Mouse (Mus musculus) retina, postnatal 7 days (tissue): ENCODE measurements around the gene Prdx5.

Experiments
- DNase-seq: peaks from one replicate; pipeline ENCODE4 v3.0.0-alpha.2; 2012; ENCODE audit warnings: low read depth, low spot score

Prdx5 gene

DNA sequence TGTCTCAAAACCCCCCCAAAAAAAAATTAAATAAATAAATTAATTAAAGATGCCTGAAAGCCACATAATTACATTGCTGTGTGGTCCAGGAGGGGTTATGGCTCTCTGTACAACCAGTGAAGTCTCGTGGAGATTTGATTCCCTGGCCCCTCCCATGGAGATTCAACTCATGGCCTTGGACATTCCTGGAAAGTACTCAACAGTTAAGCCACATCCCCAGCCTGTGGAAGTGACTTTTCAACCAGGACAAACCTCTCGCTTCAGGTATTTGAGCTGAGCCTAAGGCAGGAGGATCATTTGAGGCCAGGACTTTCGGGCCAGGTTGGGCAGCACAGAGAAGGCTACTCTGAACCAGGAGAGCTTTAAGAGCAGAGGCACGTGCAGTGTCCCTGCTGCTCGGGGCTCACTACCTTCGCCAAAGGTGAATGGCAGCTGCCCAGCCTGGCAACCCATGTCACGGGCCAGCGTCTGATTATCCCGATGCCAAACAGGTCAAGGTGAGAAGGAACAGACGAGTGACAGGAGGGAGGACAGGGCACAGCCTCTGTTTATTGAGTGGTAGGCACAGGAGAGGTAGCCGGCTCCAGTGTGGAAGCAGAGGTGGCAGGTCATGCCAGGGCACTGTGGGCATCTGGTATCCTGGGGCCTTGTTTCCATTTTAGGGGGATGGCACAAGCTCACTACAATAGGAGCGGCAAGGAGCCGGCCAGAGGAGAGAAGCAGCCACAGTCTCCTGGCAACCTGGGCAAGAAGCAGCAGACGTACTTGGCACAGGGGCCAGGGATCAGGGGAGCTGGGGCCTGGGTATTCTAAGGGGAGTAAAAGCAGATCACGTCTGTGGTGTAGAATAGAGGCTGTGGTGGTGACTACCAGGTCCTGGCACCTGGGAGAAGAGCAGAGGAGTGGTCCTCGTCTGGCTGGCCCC, 27.9 kb upstream of the Prdx5 start:
- DNase-seq, result no peak

DNA sequence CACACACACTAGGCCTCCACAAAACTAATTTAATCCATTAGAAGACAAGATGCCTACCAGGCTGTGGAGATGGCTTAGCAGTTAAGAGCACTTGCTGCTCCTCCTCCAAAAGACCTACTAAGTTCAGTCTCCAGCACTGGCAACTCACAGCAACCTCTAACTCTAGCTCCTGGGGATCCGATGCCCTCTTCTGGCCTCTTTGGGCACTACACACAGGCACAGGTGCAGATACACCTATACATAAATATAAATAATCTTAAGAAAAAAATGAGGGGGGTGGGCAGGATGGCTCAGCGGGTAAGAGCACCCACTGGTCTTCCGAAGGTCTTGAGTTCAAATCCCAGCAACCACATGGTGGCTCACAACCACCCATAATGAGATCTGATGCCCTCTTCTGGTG, 26.4 kb upstream of the Prdx5 start:
- DNase-seq, result no peak

DNA sequence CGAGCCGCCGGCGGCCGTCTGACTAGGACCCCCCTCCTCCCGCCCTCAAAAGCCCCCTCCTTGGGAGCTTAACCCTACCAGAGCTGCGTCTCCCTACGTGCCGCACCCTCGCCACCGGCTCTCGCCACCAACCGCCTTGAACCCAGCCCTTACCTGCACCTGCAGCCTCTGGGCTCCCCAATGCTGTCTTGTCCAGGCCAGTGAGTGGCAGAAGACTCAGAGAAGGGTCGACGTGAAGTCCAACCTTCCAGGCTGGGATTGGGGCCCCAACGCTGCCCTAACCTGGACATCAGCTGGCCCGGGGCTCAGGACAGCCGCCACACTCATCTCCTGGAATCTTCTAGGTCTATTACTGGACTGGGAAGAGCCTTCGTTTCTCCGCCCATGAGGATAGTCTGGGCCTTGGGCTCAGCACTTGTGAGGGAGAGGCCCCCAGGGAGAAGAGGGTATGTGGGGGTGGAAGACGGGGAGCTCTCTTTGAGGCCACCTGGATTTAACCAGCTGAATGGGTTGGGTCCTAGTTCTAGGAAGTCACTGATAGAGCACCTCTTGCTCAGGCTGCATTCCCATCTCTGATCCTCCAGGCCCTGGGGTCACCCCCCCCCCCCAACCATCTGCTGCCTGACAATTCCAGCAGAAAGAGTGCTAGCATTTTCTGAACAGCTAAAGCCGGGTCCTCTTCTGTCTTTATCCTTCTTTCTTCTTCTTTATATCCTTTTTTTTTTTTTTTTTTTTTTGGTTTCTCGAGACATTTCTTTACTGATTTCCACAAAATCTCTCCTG, 24.5 kb upstream of the Prdx5 start, which contains the start of gene Kcnk4:
Kcnk4 (minus strand) TSS at position 321 of the 783 bp plus-strand sequence.
- no peak for DNase-seq

DNA sequence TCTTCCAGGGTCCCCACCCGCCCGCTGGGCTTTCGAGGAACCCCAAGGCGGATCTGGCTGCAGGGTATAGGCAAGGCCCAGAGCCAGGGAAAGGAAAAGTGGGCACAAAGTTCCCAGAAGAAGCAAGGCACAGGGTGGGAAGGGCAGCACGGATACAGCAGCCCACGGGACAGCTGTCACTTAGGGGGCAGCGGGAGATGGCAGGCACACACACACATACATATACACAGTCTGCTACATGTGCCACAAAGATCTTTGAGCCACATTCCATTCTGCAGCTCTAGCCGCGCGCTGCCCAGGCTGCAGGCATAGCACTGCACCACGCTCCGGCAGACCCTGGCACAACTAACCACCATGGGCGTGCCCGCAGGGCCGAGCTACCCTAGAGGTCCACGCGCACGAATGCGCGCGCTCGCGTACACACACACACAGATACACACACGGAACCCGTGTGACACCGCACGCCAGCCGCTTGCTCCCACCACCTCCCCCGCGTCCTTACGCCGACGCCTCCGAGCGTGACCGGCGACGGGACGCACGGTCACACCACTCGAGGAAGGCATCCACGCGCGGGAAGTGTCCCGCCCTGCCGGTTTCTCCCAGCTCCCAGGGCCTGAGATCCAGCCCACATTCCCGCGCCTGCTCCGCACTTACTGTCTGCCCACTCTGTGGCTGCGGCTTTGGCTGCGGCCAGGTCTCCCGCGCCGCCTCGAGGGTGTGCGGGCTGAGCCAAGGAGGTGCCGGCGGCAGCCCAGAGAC, 23.7 kb upstream of the Prdx5 start:
- no peak for DNase-seq

DNA sequence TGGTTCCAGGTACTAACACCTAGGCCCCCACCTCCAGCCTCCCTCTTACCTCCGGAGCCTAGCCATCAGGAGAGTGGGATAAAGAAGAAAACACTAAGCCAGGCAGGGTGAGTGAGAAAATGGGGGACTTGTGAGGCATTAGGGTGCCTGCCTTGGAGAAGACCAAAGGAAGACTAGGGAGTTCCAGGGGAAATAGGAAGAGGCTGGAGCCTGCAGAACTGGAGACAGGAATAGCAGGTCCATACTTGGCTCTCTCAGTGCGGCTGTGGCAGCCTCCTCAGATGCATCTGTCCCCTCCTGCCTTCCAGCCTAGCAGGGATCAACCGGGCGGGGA, 23.2 kb upstream of the Prdx5 start:
- DNase-seq, result no peak

DNA sequence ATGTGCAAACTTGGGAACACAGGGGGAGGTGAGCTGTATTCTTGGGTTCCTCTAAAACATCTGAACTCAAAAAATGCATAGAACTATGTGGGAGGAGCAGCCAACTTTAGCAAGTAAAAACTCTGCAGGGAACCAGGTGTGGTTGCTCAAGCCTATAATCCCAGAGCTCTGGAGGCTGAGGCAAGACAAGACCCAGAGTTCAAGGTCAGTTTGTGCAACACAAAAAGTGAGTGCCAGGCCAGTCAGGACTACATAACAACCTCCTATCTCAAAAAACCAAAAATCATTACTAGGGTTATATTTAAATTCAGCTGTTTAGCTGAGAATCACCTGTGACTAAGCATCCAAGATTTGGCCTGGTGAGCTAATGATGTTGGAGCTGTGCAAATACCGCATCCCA, 22.1 kb upstream of the Prdx5 start:
- DNase-seq, result no peak

DNA sequence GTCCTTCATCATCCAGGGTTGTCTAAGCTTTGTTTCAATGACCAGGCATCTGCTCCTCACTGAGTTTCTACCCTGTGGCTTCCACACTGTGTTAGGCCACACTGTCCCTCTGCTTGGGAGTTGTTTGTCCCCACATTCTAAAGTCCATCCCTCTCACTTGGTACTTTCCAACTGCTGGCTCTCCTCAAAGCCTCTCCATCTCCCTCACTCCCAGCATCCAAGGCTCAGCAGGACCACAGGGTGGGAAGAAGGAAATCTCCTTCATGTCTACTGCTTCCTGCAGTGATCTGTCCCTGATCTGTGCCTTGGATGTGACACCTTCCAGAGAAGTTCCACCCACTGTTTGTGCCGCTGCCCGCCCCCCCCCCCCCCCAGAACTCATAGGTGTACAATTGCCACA, 21.1 kb upstream of the Prdx5 start:
- no peak for DNase-seq

DNA sequence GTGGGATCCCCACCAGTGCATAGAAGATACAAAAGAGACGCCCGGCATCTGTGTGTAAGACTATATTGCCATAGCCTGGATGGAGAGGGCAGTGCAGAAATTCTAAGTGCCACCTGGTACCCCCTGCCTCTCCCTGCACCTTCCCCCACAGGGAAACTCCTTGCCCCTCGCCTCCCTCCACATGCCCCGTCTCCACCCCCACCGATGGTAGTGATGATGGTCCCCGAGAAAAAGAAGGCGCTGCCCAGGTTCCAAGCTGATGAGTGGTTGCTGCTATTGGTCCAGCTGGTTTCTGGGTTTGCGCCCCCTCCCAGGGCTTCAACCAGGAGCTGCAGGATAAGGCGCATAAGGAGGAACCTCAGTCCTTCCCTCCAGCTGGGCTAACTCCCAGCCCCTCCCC, 18.2 kb upstream of the Prdx5 start:
- DNase-seq, result no peak

DNA sequence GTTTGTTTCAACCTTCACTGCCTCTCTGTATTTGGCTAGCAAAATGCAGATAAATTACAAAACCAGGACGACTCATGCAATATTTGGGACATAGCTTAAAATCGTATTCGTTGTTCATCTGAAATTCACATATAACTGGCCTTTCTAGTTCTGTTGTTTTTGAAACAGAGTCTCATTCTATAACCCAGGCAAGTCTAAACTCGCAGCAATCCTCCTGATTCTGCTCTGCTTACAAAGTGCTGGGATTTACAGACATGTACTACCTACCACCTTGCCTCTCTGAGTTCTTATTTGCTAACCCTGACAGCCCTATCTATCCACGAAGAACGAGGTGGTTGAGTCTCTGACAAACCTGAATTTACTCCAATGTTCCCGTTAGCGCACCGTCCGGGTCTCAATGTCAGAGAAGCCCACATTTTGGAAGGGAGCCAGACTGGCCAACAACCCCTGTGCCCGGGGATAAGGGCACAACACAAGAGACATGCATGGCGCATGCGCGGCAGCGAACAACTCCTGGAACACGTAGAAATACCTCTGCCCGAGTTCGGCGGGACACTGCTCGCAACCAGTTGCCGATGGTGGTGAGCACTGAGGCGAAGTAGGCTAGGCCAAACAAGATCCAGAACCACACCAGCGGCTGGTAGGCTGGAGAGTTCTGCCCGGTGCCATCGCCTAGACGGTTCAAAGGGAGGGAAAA, 16.8 kb upstream of the Prdx5 start:
- DNase-seq, result no peak

DNA sequence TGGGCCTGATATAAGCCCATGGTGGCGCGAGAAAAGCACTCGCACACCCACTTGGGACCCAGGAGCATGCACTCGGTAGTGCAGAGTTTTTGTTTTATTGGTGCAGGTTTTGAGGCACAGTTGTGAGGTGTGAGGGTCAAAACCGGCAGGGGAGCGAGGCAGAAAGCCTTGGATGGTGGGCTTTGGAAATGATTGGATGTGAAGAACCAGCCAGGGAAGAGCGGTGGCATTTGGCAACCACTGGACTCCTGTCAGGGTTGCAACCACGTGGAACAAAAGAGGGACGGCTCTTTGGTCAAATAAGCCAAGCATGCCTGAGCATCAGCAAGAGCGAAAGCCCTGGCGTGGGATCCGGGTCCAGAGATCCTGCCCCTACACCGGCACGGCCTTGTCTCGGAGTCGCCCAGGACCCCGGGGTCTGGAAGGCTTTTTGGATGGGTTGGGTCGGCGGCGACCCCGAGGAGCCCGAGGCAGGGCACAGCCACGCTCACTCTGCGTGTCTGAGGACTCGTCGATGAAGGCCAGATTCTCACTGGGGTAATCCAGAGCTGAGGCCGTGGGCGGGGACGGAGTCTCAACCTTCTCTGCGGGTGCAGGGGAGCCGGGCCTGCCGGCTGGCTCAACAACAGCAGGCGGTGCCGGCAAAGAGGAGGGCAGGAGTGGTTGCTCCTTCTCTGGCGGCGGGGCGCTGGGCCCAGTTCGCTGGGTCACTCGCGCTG, 15.9 kb upstream of the Prdx5 start:
- DNase-seq, result no peak

DNA sequence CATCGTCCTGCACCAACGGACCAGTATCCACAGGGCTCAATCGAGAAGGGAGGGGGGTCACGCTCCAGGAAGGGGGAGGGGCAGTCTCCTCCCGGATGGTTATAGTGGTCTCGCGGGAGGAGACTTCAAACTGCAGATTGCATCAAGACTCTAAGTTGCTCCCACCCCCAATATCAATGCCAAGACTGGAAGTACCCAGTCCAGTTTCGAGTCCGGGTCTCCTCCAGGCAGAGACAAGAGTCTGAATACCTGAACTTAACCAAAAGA, 15.3 kb upstream of the Prdx5 start, which contains the start of gene Catsperz:
Catsperz (minus strand) TSS at position 74 of the 267 bp plus-strand sequence.
- DNase-seq, result no peak

DNA sequence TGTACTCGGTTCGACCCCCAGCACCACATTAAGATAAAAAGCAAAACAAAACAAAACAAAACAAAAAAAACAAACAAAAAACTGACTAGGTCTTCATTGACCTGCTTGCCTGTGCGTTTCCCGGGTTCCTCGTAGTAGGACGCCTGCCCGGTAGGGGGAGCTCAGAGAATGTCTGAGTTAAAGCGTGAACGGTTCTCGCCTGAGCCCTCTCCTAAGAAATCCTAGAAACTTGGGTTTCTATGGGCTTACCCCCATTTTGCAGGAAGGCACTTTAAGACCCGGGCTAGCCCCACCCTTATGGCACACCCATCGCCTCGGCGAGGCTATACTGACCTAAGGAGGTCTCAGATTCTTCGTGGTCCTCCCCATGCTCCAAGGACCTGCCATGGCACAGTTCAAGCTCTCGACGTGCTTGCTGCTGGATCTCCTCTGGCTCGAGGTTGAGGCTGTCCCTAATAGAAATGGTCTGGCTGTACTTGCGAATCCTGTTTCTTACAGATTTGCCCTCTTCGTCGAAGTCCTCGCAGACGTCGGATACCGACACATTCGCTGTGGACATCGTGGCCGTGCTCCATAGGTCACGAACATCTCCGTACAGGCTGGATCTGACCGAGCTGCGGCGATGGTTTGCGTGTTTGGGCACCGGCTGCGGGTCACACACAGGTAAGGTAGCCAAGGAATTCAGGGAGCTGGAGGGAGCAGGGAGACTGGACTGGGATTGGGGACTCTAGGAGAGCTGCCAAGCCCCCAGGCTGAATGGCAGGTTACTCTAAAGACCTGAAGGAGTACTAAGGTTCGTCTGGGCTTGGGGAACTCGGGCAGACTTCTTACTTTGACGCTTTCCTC, 14.8 kb upstream of the Prdx5 start:
- DNase-seq, result no peak

DNA sequence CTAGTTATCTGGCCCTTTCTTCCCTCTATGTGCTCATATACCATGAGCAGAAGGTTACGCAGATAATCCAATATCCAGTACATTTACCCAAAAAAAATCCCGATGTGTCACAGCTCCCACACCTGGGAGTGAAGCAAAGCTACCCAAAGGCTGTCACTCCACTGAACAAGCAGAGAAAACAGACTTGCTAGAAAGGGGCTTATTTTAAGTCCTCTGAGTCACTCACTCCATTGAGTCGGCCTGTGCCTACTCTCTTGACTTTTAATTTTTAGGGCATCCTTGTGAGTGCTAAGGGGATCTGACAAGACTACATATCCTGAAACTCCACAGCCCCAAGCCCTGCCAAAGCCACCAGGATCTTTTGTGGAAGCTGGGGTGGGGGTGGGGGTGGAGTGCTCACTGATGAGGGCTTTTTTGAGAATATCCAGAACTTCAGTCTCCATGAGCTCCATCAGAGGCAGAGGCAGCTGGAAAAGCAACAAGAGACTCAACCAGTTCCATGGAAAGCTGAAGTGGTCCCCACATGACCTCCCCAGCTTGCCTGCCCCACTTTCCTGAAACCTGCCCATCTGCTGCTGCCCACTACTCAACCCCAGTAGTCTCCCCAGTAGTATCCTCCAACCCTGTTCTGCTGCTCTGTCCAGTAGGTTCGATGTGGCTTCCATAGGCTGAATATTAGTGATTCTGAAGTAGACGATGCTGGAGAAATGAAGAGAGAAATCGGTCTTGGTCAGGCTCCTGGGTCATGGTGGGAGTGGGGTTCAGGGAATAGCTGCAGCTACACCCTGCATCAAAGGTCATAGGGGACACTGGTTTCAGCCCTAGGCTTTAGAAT, 13.2 kb upstream of the Prdx5 start:
- DNase-seq, result no peak

DNA sequence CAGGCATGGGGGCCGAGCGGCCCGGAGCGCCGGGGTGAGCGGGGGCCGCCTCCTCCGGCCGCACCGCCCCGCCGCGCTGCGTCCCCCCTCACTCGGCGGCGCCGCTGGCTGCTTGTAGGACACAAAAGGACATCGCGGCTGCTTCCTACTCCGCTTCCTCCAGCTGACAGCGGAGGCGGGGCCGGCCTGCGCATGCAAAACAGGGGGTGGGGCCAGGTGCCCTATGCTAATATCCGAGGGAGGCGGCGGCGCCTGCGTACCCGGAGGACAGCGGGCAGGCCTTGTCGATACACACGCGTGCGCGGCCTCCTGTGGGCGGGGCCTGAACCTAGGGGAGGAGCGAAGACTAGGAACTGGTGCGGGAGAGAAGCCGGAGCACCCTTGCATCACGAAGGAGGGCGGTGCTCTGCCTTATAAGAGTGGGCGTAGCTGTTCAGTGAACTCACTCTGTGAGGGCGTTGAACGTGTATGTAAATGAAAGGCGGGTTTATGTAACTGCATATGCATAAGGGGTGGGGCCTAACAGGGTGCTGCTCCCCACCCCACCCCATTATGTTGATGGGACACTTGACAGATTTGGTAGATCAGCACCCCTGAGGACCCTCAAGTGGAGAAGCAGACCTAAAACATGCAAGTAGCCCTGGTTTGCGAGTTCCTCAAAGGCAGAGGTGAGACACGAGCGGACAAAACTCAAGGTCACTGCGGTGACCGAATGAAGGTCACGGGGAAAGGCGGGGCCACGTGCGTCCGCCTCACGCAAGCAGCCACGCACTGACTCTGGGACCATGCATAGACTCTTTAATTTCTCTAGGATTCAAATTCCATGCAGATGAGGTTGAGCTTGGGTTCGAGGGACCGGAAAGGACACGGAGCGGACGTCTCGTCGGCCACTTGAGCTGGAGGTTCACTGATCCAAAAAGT, 12.0 kb upstream of the Prdx5 start, which contains the start of gene Esrra:
Esrra (minus strand) TSS at position 167 of the 921 bp plus-strand sequence.
- DNase-seq, result peak; percentile 99

DNA sequence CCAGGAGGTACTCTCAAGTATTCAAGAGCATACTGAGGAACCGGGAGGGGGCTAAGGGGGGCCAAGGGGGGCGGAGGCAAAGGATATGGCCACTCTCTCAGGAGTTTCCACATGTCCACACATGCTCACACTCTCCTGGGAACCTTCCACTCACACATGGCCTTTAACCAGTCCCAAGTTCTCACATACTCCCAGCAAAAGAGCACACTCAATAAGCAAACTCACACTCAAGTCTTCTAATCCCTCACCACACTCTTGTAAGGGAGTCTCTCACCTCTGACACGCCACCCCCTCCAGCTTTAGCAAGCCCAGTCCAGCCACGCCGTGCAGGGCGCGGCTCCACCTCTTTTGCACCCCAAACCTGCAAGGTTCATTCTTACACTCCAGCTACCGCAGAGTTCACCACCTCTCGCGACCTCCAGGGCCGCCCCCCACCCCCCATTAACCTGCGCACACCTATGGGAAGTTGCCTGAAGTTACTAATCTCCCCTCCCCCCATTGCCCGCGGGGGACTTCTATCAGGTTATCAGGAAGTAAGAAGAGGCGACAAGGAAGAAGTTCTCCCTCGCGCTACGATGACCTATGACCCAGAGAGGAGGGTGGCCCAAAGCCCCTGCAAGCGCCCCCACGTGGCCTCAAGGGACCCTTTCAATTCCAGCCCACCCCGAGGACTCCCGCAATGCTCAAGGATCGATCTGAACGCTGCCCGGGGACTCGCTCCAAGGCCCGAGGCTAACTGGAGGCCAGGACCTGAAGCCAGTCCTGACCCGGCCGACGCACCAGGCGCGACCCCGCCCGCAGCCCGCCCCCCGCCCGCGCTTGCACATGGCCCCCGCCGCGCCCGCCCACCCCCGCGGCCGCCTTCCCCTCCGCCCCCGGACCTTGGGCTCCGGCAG, 11.1 kb upstream of the Prdx5 start:
- DNase-seq, result no peak

DNA sequence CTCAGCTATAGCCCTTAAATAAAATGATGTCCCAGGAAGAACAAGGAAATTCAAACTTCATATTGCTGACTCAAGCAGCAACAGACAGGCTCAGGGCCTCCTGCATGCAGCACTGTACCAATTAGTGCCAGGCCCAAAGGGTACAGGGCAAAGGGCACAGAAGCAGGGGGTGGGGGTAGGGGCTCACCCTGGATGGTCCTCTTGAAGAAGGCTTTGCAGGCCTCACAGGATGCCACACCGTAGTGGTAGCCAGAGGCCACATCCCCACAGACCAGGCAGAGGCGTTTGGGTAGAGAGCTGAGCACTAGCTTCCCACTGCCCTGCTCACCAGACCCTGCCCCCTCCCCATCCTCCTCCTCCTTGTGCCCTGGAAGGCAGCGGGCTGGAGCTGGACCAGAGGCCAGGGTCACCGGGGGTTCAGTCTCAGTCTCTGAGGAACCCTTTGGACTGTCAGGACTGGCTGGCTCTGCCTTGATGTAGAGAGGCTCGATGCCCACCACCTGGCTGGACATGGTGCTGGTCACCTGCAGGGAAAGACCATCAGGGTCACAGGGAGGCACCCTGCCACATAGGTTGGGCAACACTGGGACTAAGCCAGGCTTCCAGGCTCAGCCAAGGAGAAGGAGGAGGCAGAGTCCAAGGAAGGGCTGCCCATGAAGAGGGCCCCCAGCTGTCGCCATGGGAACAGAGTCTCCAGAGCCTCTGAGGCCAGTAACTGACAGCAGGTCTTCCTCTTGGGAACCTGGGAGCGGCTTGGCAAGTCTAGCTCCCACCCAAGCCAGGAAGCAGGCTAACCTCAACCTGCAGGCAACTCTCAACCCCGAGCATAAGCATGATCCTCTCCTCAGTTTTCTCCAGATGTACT, 10.2 kb upstream of the Prdx5 start:
- DNase-seq, result no peak
